18 mouse cellular contexts compared by ENCODE assay signal in the genomic region with DNA sequence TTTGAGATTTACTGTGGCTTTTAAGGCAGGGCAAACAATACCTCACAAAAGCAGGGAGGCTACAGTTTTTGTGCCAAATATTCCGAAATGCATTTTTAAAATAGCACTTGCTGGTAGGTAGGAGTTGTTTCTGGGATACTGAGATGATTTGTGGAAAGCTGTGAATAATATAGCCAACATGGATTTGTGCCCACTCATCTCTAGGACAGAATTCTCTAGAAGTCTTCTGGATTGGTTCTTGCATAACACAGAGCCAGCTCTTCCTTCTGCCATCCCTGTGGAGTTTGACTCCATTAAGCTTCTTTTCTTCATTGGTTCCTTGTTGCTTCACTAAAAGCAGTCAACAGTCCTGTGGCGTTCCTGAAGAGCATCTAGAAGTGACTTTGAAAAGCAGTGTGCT. TPM values are rescaled to one million over a fixed set of nuclear protein-coding genes. Genes with fewer than 3 reads are reported as not detected.
A peak's percentile ranks its signal among the peaks of the same experiment; 100 is the strongest.
DNase-seq lines count a peak whose midpoint lies in the region.
"Had no signal": no experiment of that assay in that cellular context is flagged by ENCODE, and none has a peak within 500 bp of the region (broad histone marks: within the 10 kb centered on the region; RNA-seq: fewer than 3 reads in every experiment).

No protein-coding gene starts in this region.

- peak; percentile 8 to 36 for DNase-seq in frontal cortex, adult 2 months (ENCODE audit: extremely low spot score in 1 of 2, low spot score in 1 of 2)
- DNase-seq in frontal cortex, postnatal 10 days (ENCODE audit: low spot score in 2 of 2) = no peak
- peak; percentile 13 to 73 for DNase-seq in left cerebral cortex, postnatal 25 days (ENCODE audit: low spot score in 2 of 2)
- DNase-seq in left cerebral cortex, postnatal 4 days = no peak
- DNase-seq in brain, adult 2 months (ENCODE audit: low read depth, low spot score) = peak; percentile 67
- DNase-seq in ovary, postnatal 10 days (ENCODE audit: low spot score) = no peak
- DNase-seq: adrenal gland, postnatal 10 days; adrenal gland, postnatal 36 days; B cell, adult 2 months; cerebellum, adult 11 months; cerebellum, adult 2 months; cerebellum, adult 9-11 months; cerebellum, postnatal 25 days; forebrain, postnatal 0 days; gastrocnemius, postnatal 25 days; heart, adult 18-20 months; heart, postnatal 10 days; heart, postnatal 36 days had no signal

- intact Hi-C loops in left cerebral cortex, postnatal 25 days (cut with DNase I) = no loop called here
- intact Hi-C loops in left cerebral cortex, postnatal 4 days (cut with DNase I) = no loop called here

RNA-seq across cellular contexts. Expression of gene Rab11fip2, which starts 58.2 kb away (rescaled TPM):
- 29.1 and 30.8 TPM in 2 replicates for polyA plus RNA-seq in frontal cortex, adult 2 months (2012; rRNA removed)
- total RNA-seq in left cerebral cortex, postnatal 25 days (2021) = 10 to 100 TPM; 72.3 to 75.3 TPM
- 10 to 100 TPM; 71.3 to 75.7 TPM for total RNA-seq in left cerebral cortex, postnatal 4 days (2021)

Comparison
In these comparisons a context has a peak if more than half of its experiments do, and no peak if none do; other contexts are left out.
1. DNase-seq: peak in frontal cortex, adult 2 months (2 of 2), left cerebral cortex, postnatal 25 days (2 of 2) and brain, adult 2 months (single experiment); none in frontal cortex, postnatal 10 days (0 of 2), left cerebral cortex, postnatal 4 days (single experiment) and ovary, postnatal 10 days (single experiment).